Mouse (Mus musculus): Measurements from ENCODE around the gene Catsper3. TPM values are rescaled to one million over a fixed set of nuclear protein-coding genes. Genes with fewer than 3 reads are reported as not detected.

The Catsper3 gene
- polyA plus RNA-seq, 1 experiment, result not detected

GRCm38 (mm10) chr13:55848604-55849190 lies 64.3 kb downstream of the Catsper3 start:
- Histone ChIP-seq H3K4me3 (ENCODE audit: insufficient read depth, low read length) (no peak overlapping the region), H3K4me1 (ENCODE audit: control insufficient read depth, insufficient read depth, low read length) (no peaks in the 10 kb centered on the region), H3K27ac (ENCODE audit: insufficient read depth, low read length) (no peak overlapping the region)
- TF ChIP-seq POLR2A (IDR thresholded peaks at IDR 0.05; ENCODE audit: low read depth, low read length) (no peak), CTCF (IDR thresholded peaks at IDR 0.05; ENCODE audit: borderline replicate concordance, insufficient read depth, low read length) (no peak)

DNA sequence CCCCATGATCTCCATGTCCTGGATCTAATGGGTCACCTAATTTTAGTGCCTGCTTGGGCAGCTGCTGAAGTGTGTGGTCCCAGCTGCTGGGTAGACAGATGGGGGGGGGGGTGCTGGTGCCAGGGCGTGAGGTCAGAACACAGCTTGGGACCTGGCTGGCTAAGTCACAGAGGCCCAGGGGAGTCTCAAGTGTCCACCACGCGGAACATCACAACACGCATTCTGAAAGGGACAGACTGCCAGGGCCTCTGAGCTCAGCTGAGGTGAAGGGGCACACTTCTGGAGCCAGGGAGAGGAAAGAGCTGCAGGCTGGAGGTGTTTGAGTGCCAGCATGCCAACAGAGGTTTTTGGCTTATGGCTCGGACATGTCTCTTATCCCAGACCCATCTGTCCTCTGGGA lies 66.4 kb downstream of the Catsper3 start:
- no peak overlapping the region for H3K27ac ChIP-seq (ENCODE audit: insufficient read depth, low read length)
- TF ChIP-seq CTCF (IDR thresholded peaks at IDR 0.05; ENCODE audit: borderline replicate concordance, insufficient read depth, low read length) (no peak), POLR2A (IDR thresholded peaks at IDR 0.05; ENCODE audit: low read depth, low read length) (no peak)

GRCm38 (mm10) chr13:55852205-55852604 lies 67.8 kb downstream of the Catsper3 start:
- TF ChIP-seq CTCF (IDR thresholded peaks at IDR 0.05; ENCODE audit: borderline replicate concordance, insufficient read depth, low read length) (no peak), POLR2A (IDR thresholded peaks at IDR 0.05; ENCODE audit: low read depth, low read length) (no peak)
- Histone ChIP-seq H3K4me3 (ENCODE audit: insufficient read depth, low read length) (no peak overlapping the region), H3K4me1 (ENCODE audit: control insufficient read depth, insufficient read depth, low read length) (no peaks in the 10 kb centered on the region), H3K27ac (ENCODE audit: insufficient read depth, low read length) (no peak overlapping the region)

More for the DNA sequence above, 66.4 kb downstream of the Catsper3 start:
- Histone ChIP-seq H3K4me3 (ENCODE audit: insufficient read depth, low read length) (no peak overlapping the region), H3K4me1 (ENCODE audit: control insufficient read depth, insufficient read depth, low read length) (no peaks in the 10 kb centered on the region)

GRCm38 (mm10) chr13:55855793-55856192 lies 71.4 kb downstream of the Catsper3 start:
- Histone ChIP-seq H3K27ac (ENCODE audit: insufficient read depth, low read length) (no peak overlapping the region), H3K4me3 (ENCODE audit: insufficient read depth, low read length) (no peak overlapping the region), H3K4me1 (ENCODE audit: control insufficient read depth, insufficient read depth, low read length) (no peaks in the 10 kb centered on the region)
- no peak for TF ChIP-seq POLR2A (IDR thresholded peaks at IDR 0.05; ENCODE audit: low read depth, low read length)
- no peak for TF ChIP-seq CTCF (IDR thresholded peaks at IDR 0.05; ENCODE audit: borderline replicate concordance, insufficient read depth, low read length)

- Histone ChIP-seq H3K4me3 (ENCODE audit: insufficient read depth, low read length) (no peak overlapping the region), H3K27ac (ENCODE audit: insufficient read depth, low read length) (no peak overlapping the region), H3K4me1 (ENCODE audit: control insufficient read depth, insufficient read depth, low read length) (no peaks in the 10 kb centered on the region)
- TF ChIP-seq CTCF (IDR thresholded peaks at IDR 0.05; ENCODE audit: borderline replicate concordance, insufficient read depth, low read length) (no peak), POLR2A (IDR thresholded peaks at IDR 0.05; ENCODE audit: low read depth, low read length) (no peak)
Measured at GRCm38 (mm10) chr13:55858463-55858862, 74.1 kb downstream of the Catsper3 start.

Other genes starting within 250 kb of the Catsper3 start
- 23.9 and 26.2 TPM in 2 replicates for gene Ddx41, start 247.9 kb upstream of the Catsper3 start, polyA plus RNA-seq (2011; ENCODE audit: insufficient read length, low read depth, missing spikeins)
- gene Fam193b, start 213.4 kb upstream of the Catsper3 start, polyA plus RNA-seq (2011; ENCODE audit: insufficient read length, low read depth, missing spikeins), result 20.9 and 24.5 TPM in 2 replicates
- 228 and 231 TPM in 2 replicates for gene Tmed9, start 210.8 kb upstream of the Catsper3 start, polyA plus RNA-seq (2011; ENCODE audit: insufficient read length, low read depth, missing spikeins)
- gene B4galt7, start 184.7 kb upstream of the Catsper3 start, polyA plus RNA-seq (2011; ENCODE audit: insufficient read length, low read depth, missing spikeins), result 16.4 and 18.7 TPM in 2 replicates
- gene Caml, start 161.6 kb upstream of the Catsper3 start, polyA plus RNA-seq (2011; ENCODE audit: insufficient read length, low read depth, missing spikeins), result 47.1 and 50.0 TPM in 2 replicates
- 46.6 and 52.8 TPM in 2 replicates for gene Ddx46, start 149.5 kb upstream of the Catsper3 start, polyA plus RNA-seq (2011; ENCODE audit: insufficient read length, low read depth, missing spikeins)
- 91.3 and 96.3 TPM in 2 replicates for gene B230219D22Rik, start 91.4 kb upstream of the Catsper3 start, polyA plus RNA-seq (2011; ENCODE audit: insufficient read length, low read depth, missing spikeins)
- gene Txndc15, start 69.9 kb upstream of the Catsper3 start, polyA plus RNA-seq (2011; ENCODE audit: insufficient read length, low read depth, missing spikeins), result 48.4 and 54.2 TPM in 2 replicates
- gene Pcbd2, start 57.2 kb upstream of the Catsper3 start, polyA plus RNA-seq (2011; ENCODE audit: insufficient read length, low read depth, missing spikeins), result 31.9 and 33.0 TPM in 2 replicates
- gene Pitx1, start 51.6 kb downstream of the Catsper3 start, polyA plus RNA-seq (2011; ENCODE audit: insufficient read length, low read depth, missing spikeins), result 1.5 and 7.3 TPM in 2 replicates